Mouse (Mus musculus) bone marrow macrophage, adult 2 months (primary cell): ENCODE measurements around the gene Rfpl4b. TPM values are rescaled to one million over a fixed set of nuclear protein-coding genes. Genes with fewer than 3 reads are reported as not detected.
A peak's percentile ranks its signal among the peaks of the same experiment; 100 is the strongest.
"Not testable (repeated sequence)": the region's sequence is repeated elsewhere in the genome, so short reads cannot be mapped to it uniquely, and the experiment has no call there.

Experiments used
- H3K27ac ChIP-seq: 2 replicates; pipeline ENCODE4 v1.5.1; 2012; ENCODE audit warnings: low read depth, low read length; ENCODE audit not compliant: insufficient read depth
- H3K4me1 ChIP-seq: 2 replicates; pipeline ENCODE4 v1.6.1; 2012; ENCODE audit warnings: low read length; ENCODE audit not compliant: control insufficient read depth, insufficient read depth
- H3K4me3 ChIP-seq: 2 replicates; pipeline ENCODE4 v1.5.1; 2012; ENCODE audit warnings: mild to moderate bottlenecking, low read length, moderate library complexity; ENCODE audit not compliant: insufficient read depth
- CTCF ChIP-seq: IDR thresholded peaks from 2 replicates; pipeline ENCODE4 v1.5.1; 2012; ENCODE audit warnings: low read depth, mild to moderate bottlenecking, low read length, moderate library complexity
- POLR2A ChIP-seq: IDR thresholded peaks from 2 replicates; pipeline ENCODE4 v1.6.1; 2012; ENCODE audit warnings: mild to moderate bottlenecking, low read depth, low read length, borderline replicate concordance
- polyA plus RNA-seq: library from polyadenylated mRNA; stranded (reverse); fragments of >200 nt; gene quantifications from 2 replicates; pipeline ENCODE4 v1.2.4, GENCODE M21; 2012; ENCODE audit not compliant: missing spikeins, insufficient read depth, insufficient read length

Rfpl4b gene
- polyA plus RNA-seq = not detected in 2 replicates

- H3K27ac ChIP-seq = no peak within 1 kb of the TSS
- H3K4me1 ChIP-seq = no peaks in the 10 kb centered on the region
- H3K4me3 ChIP-seq = no peak within 1 kb of the TSS
- TF ChIP-seq POLR2A = no peak
- no peak for TF ChIP-seq CTCF
Measured at GRCm38 (mm10) chr10:38821679-38822078, at the start of gene Rfpl4b. Gene Rfpl4b (minus strand): TSS chr10:38821779.

- no peak overlapping the region for H3K27ac ChIP-seq
Measured at GRCm38 (mm10) chr10:38855186-38855585, 33.6 kb upstream of the Rfpl4b start.

GRCm38 (mm10) chr10:38850006-38850405 is 28.4 kb upstream of the Rfpl4b start:
- H3K4me3 ChIP-seq, H3K27ac ChIP-seq, H3K4me1 ChIP-seq: not testable (repeated sequence)

More at GRCm38 (mm10) chr10:38855186-38855585, 33.6 kb upstream of the Rfpl4b start:
- no peak for TF ChIP-seq POLR2A
- no peak for TF ChIP-seq CTCF
- Histone ChIP-seq H3K4me1 (no peaks in the 10 kb centered on the region), H3K4me3 (no peak overlapping the region)

GRCm38 (mm10) chr10:38848884-38849499 is 27.4 kb upstream of the Rfpl4b start:
- TF ChIP-seq POLR2A (no peak), CTCF (peak; percentile 60)
- Histone ChIP-seq H3K4me3 (no peak overlapping the region), H3K4me1 (no peaks in the 10 kb centered on the region), H3K27ac (no peak overlapping the region)

GRCm38 (mm10) chr10:38848231-38848630 is 26.7 kb upstream of the Rfpl4b start:
- Histone ChIP-seq H3K4me1 (no peaks in the 10 kb centered on the region), H3K27ac (no peak overlapping the region), H3K4me3 (no peak overlapping the region)
- TF ChIP-seq CTCF (no peak), POLR2A (no peak)

- no peak overlapping the region for H3K4me3 ChIP-seq
- H3K4me1 ChIP-seq = no peaks in the 10 kb centered on the region
- H3K27ac ChIP-seq = no peak overlapping the region
- TF ChIP-seq POLR2A = no peak
- no peak for TF ChIP-seq CTCF
Measured at GRCm38 (mm10) chr10:38823741-38824140, 2.2 kb upstream of the Rfpl4b start.

GRCm38 (mm10) chr10:38806056-38806455 is 15.5 kb downstream of the Rfpl4b start:
- Histone ChIP-seq H3K27ac (no peak overlapping the region), H3K4me3 (no peak overlapping the region), H3K4me1 (no peaks in the 10 kb centered on the region)
- TF ChIP-seq POLR2A (no peak), CTCF (no peak)

- Histone ChIP-seq H3K27ac (no peak overlapping the region), H3K4me1 (no peaks in the 10 kb centered on the region), H3K4me3 (no peak overlapping the region)
- TF ChIP-seq POLR2A (no peak), CTCF (no peak)
Measured at GRCm38 (mm10) chr10:38804047-38804446, 17.5 kb downstream of the Rfpl4b start.

- H3K4me1 ChIP-seq = no peaks in the 10 kb centered on the region
- TF ChIP-seq CTCF (no peak), POLR2A (no peak)
- H3K4me3 ChIP-seq = no peak overlapping the region
- H3K27ac ChIP-seq = no peak overlapping the region
Measured at GRCm38 (mm10) chr10:38803304-38803703, 18.3 kb downstream of the Rfpl4b start.

- TF ChIP-seq POLR2A (no peak), CTCF (no peak)
- no peak overlapping the region for H3K27ac ChIP-seq
- H3K4me1 ChIP-seq = no peaks in the 10 kb centered on the region
- H3K4me3 ChIP-seq = no peak overlapping the region
Measured at GRCm38 (mm10) chr10:38788612-38789011, 33.0 kb downstream of the Rfpl4b start.

Other genes with a start within 250 kb of the Rfpl4b start
- 0.12 and 0.17 TPM in 2 replicates for gene Lama4, start 143.7 kb upstream of the Rfpl4b start, polyA plus RNA-seq